Mouse (Mus musculus) small intestine, adult 2 months (tissue): ENCODE data around the gene Stx19.

Source experiments
- CTCF ChIP-seq: fragments of 200-500 bp; IDR thresholded peaks from 2 replicates; pipeline ENCODE4 v1.5.1; 2012; ENCODE audit warnings: low read depth, mild to moderate bottlenecking, control low read depth, inconsistent platforms, low read length, moderate library complexity, mixed read lengths; ENCODE audit not compliant: insufficient replicate concordance, insufficient read length; ENCODE audit errors: extremely low read depth
- POLR2A ChIP-seq: fragments of 200-500 bp; IDR thresholded peaks from 2 replicates; pipeline ENCODE4 v1.6.1; 2012; ENCODE audit warnings: low read depth, mild to moderate bottlenecking, control low read depth, inconsistent platforms, low read length, moderate library complexity

GRCm38 (mm10) chr16:62872688-62873117 is 58.2 kb downstream of the Stx19 start:
- TF ChIP-seq POLR2A (no peak), CTCF (no peak)
